Mouse (Mus musculus) embryonic facial prominence, embryonic 10.5 days (tissue): ENCODE results near the gene Csta1. TPM values are rescaled to one million over a fixed set of nuclear protein-coding genes. Genes with fewer than 3 reads are reported as not detected.

ENCODE experiments used
- polyA plus RNA-seq: library from polyadenylated mRNA; unstranded; fragments of >200 nt; fragmentation: Nextera tagmentation; extraction: Ambion mirVana; gene quantifications from 2 replicates; pipeline ENCODE4 v1.2.1, GENCODE M21; 2016

Gene Csta1
- polyA plus RNA-seq, 1 experiment from 2014 or later: 0.09 TPM

Other genes starting within 250 kb of the Csta1 start
- 2.1 and 2.5 TPM in 2 replicates for gene Parp9, start 192.8 kb downstream of the Csta1 start, polyA plus RNA-seq
- gene Dtx3l, start 192.1 kb downstream of the Csta1 start, polyA plus RNA-seq: 2.3 and 2.8 TPM in 2 replicates
- 66.8 and 69.4 TPM in 2 replicates for gene Kpna1, start 152.5 kb downstream of the Csta1 start, polyA plus RNA-seq
- 7.8 and 8.7 TPM in 2 replicates for gene Wdr5b, start 90.1 kb downstream of the Csta1 start, polyA plus RNA-seq
- gene Fam162a, start 59.6 kb downstream of the Csta1 start, polyA plus RNA-seq: 351 and 357 TPM in 2 replicates
- 92.9 and 106 TPM in 2 replicates for gene Ccdc58, start 59.6 kb downstream of the Csta1 start, polyA plus RNA-seq
- not detected in 2 replicates for gene Stfa2l1, start 25.6 kb upstream of the Csta1 start, polyA plus RNA-seq
- gene Gm5483, start 53.0 kb upstream of the Csta1 start, polyA plus RNA-seq: not detected in 2 replicates
- gene Gm5416, start 79.2 kb upstream of the Csta1 start, polyA plus RNA-seq: not detected in 2 replicates
- gene 2010005H15Rik, start 90.2 kb upstream of the Csta1 start, polyA plus RNA-seq: not detected in 2 replicates
- 0.34 and 0.47 TPM in 2 replicates for gene Stfa1, start 145.7 kb upstream of the Csta1 start, polyA plus RNA-seq
- not detected in 2 replicates for gene BC117090, start 203.1 kb upstream of the Csta1 start, polyA plus RNA-seq
- gene BC100530, start 236.5 kb upstream of the Csta1 start, polyA plus RNA-seq: 0.39 TPM in 1 of 2 replicates, not detected in the other